ENCODE assay signal across 8 mouse cellular contexts in the genomic region with DNA sequence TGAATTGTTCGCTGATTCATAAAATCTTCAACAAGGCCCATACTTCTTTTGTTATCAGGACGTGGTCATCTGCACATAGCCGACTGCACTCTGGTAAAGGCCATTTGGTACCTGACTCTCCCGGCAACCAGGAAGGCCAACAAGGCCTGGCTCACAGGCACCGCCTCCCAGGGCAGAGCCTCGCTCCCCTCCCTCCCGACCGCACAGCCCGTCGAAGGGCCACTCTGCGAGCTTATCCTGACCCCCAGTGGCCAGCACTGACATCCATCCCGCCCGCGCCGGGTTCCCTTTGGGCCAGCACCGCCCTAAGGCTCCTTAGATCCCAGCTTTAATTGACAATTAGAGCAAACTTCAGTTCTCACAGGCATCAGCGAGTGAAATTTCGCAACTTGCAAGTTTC.
A peak's percentile ranks its signal among the peaks of the same experiment; 100 is the strongest.
DNase-seq lines count a peak whose midpoint lies in the region; ATAC-seq and TF ChIP-seq lines count a peak whose summit lies in the region.

No protein-coding gene starts in this region.

- H3K9me3 ChIP-seq in forebrain, embryonic 10.5 days: no peaks in the 10 kb centered on the region
- H3K9me3 ChIP-seq in heart, postnatal 0 days (replicated peaks; ENCODE audit: control insufficient read depth, low read length): no peaks in the 10 kb centered on the region
- H3K9me3 ChIP-seq in lung, embryonic 15.5 days: no peaks in the 10 kb centered on the region

- H3K27ac ChIP-seq in forebrain, embryonic 10.5 days: peak overlapping the region; percentile 69
- no peak overlapping the region for H3K27ac ChIP-seq in heart, postnatal 0 days (ENCODE audit: low read depth)
- H3K27ac ChIP-seq in lung, embryonic 15.5 days: no peak overlapping the region

- peak; percentile 68 for DNase-seq in brain, adult 2 months (ENCODE audit: low read depth, low spot score)
- DNase-seq in forebrain, embryonic 10.5 days (ENCODE audit: extremely low spot score, low spot score): peak; percentile 84
- DNase-seq in heart, postnatal 0 days (ENCODE audit: low spot score): peak; percentile 83
- DNase-seq in kidney, postnatal 25 days: peak; percentile 73 to 86
- DNase-seq in thymus, postnatal 0 days (ENCODE audit: low spot score): peak; percentile 64

- no peaks in the 10 kb centered on the region for H3K36me3 ChIP-seq in forebrain, embryonic 10.5 days (replicated peaks)
- H3K36me3 ChIP-seq in heart, postnatal 0 days (replicated peaks; ENCODE audit: control insufficient read depth, insufficient read depth, low read length): no peaks in the 10 kb centered on the region
- H3K36me3 ChIP-seq in lung, embryonic 15.5 days: no peaks in the 10 kb centered on the region

- 3% methylated on average over 18 of the region's 18 CpGs for WGBS in forebrain, embryonic 10.5 days
- WGBS in heart, postnatal 0 days: 2% methylated on average over 18 of the region's 18 CpGs
- 2% methylated on average over 18 of the region's 18 CpGs for WGBS in lung, embryonic 15.5 days

- no peak for TF ChIP-seq EP300 in heart, postnatal 0 days (IDR thresholded peaks at IDR 0.05; ENCODE audit: low read depth)

- peak; percentile 82 for ATAC-seq in CD4-positive, CD25-positive, alpha-beta regulatory T cell, adult 4 months
- peak; percentile 97 for ATAC-seq in heart, postnatal 0 days (ENCODE audit: insufficient read depth, low read depth)
- peak; percentile 96 for ATAC-seq in lung, embryonic 15.5 days (ENCODE audit: borderline replicate concordance, extremely low read depth, low FRiP score, low TSS enrichment)
- peak; percentile 89 for ATAC-seq in neutrophil, adult 5-6 weeks (ENCODE audit: extremely low read depth, insufficient number of reproducible peaks, low FRiP score, poor library complexity, severe bottlenecking)

- peak overlapping the region; percentile 59 for H3K4me2 ChIP-seq in heart, postnatal 0 days (ENCODE audit: low read depth, low read length)
- peak overlapping the region; percentile 60 for H3K4me2 ChIP-seq in lung, embryonic 15.5 days

- H3K9ac ChIP-seq in heart, postnatal 0 days (replicated peaks; ENCODE audit: low read depth, low read length): no peak overlapping the region
- H3K9ac ChIP-seq in lung, embryonic 15.5 days: peak overlapping the region; percentile 36; the same call in 1 of the 2 replicates

- H3K27me3 ChIP-seq in forebrain, embryonic 10.5 days (ENCODE audit: poor library complexity, severe bottlenecking): peaks cover 45% of the 10 kb centered on the region
- no peaks in the 10 kb centered on the region for H3K27me3 ChIP-seq in heart, postnatal 0 days (ENCODE audit: control insufficient read depth, insufficient read depth, low read length)
- no peaks in the 10 kb centered on the region for H3K27me3 ChIP-seq in lung, embryonic 15.5 days

- H3K4me1 ChIP-seq in forebrain, embryonic 10.5 days: peaks cover 57% of the 10 kb centered on the region
- H3K4me1 ChIP-seq in heart, postnatal 0 days (ENCODE audit: control insufficient read depth, insufficient read depth): no peaks in the 10 kb centered on the region
- H3K4me1 ChIP-seq in lung, embryonic 15.5 days: 0 out of 2 replicates have a peak, but pooled peaks cover 3% of the 10 kb centered on the region

- peak; percentile 79 for TF ChIP-seq CTCF in heart, postnatal 0 days (IDR thresholded peaks at IDR 0.05; ENCODE audit: low read depth)

- peak overlapping the region; percentile 39 for H3K4me3 ChIP-seq in forebrain, embryonic 10.5 days
- peak overlapping the region; percentile 33 for H3K4me3 ChIP-seq in heart, postnatal 0 days (ENCODE audit: low read depth, low read length)
- H3K4me3 ChIP-seq in lung, embryonic 15.5 days: peak overlapping the region; percentile 37
